ENCODE assay signal across 13 mouse cellular contexts in genomic region chr7:73185591-73185990, GRCm38 (mm10).
DNase-seq lines count a peak whose midpoint lies in the region; ATAC-seq and TF ChIP-seq lines count a peak whose summit lies in the region.
"Had no signal": no experiment of that assay in that cellular context is flagged by ENCODE, and none has a peak within 500 bp of the region (broad histone marks: within the 10 kb centered on the region; RNA-seq: fewer than 3 reads in every experiment).

No protein-coding gene starts in this region.

- no peak for DNase-seq in embryonic facial prominence, embryonic 10.5 days (ENCODE audit: low spot score)
- DNase-seq in midbrain, postnatal 0 days (ENCODE audit: low spot score) = no peak
- no peak for DNase-seq in liver
- no peak for DNase-seq in kidney, adult 11 months
- DNase-seq in spleen, adult 12 weeks (ENCODE audit: low spot score) = no peak
- DNase-seq: kidney, postnatal 14 days; liver, postnatal 0 days; lung, postnatal 36 days had no signal

- H3K4me1 ChIP-seq in embryonic facial prominence, embryonic 10.5 days = peaks cover 3% of the 10 kb centered on the region; the same call in 1 of the 2 replicates
- H3K4me1 ChIP-seq in forebrain, embryonic 13.5 days = peaks cover 31% of the 10 kb centered on the region
- H3K4me1 ChIP-seq in hindbrain, embryonic 15.5 days (replicated peaks) = peaks cover 18% of the 10 kb centered on the region
- H3K4me1 ChIP-seq in midbrain, postnatal 0 days (ENCODE audit: insufficient read depth, low read length) = 0 out of 2 replicates have a peak, but pooled peaks cover 2% of the 10 kb centered on the region
- H3K4me1 ChIP-seq: limb, embryonic 12.5 days had no signal

- WGBS in embryonic facial prominence, embryonic 10.5 days = 89% methylated on average over 5 of the region's 5 CpGs
- 73% methylated on average over 5 of the region's 5 CpGs for WGBS in forebrain, embryonic 13.5 days
- WGBS in hindbrain, embryonic 15.5 days = 67% methylated on average over 5 of the region's 5 CpGs
- 46% methylated on average over 5 of the region's 5 CpGs for WGBS in midbrain, postnatal 0 days

- H3K4me3 ChIP-seq in embryonic facial prominence, embryonic 10.5 days = no peak overlapping the region
- H3K4me3 ChIP-seq in forebrain, embryonic 13.5 days = no peak overlapping the region
- H3K4me3 ChIP-seq in hindbrain, embryonic 15.5 days = no peak overlapping the region
- H3K4me3 ChIP-seq in midbrain, postnatal 0 days (ENCODE audit: low read depth, low read length) = no peak overlapping the region
- H3K4me3 ChIP-seq: limb, embryonic 12.5 days had no signal

- no peaks in the 10 kb centered on the region for H3K27me3 ChIP-seq in embryonic facial prominence, embryonic 10.5 days (replicated peaks; ENCODE audit: low read depth, poor library complexity, severe bottlenecking)
- H3K27me3 ChIP-seq in forebrain, embryonic 13.5 days = no peaks in the 10 kb centered on the region
- no peaks in the 10 kb centered on the region for H3K27me3 ChIP-seq in hindbrain, embryonic 15.5 days
- no peaks in the 10 kb centered on the region for H3K27me3 ChIP-seq in midbrain, postnatal 0 days (ENCODE audit: insufficient read depth, low read length)
- H3K27me3 ChIP-seq: limb, embryonic 12.5 days had no signal

- 0 out of 2 replicates have a peak, but pooled peaks have one; percentile 11 for ATAC-seq in forebrain, embryonic 13.5 days
- no peak; the same call in 1 of the 2 replicates for ATAC-seq in hindbrain, embryonic 15.5 days (ENCODE audit: low FRiP score, low read depth)
- peak; percentile 34; the same call in 1 of the 2 replicates for ATAC-seq in midbrain, postnatal 0 days (ENCODE audit: low FRiP score)
- ATAC-seq: CD4-positive, CD25-positive, alpha-beta regulatory T cell, adult 4 months; intestine, embryonic 16.5 days; liver, postnatal 0 days had no signal

- TF ChIP-seq CTCF in midbrain, postnatal 0 days (IDR thresholded peaks at IDR 0.05) = no peak

- H3K27ac ChIP-seq in embryonic facial prominence, embryonic 10.5 days (replicated peaks) = peak overlapping the region; percentile 16
- H3K27ac ChIP-seq in forebrain, embryonic 13.5 days = peak overlapping the region; percentile 73
- H3K27ac ChIP-seq in hindbrain, embryonic 15.5 days (replicated peaks) = peak overlapping the region; percentile 72
- H3K27ac ChIP-seq in midbrain, postnatal 0 days (ENCODE audit: low read depth, low read length) = peak overlapping the region; percentile 75
- H3K27ac ChIP-seq: limb, embryonic 12.5 days had no signal

- H3K9ac ChIP-seq in forebrain, embryonic 13.5 days = no peak overlapping the region
- no peak overlapping the region for H3K9ac ChIP-seq in hindbrain, embryonic 15.5 days
- H3K9ac ChIP-seq in midbrain, postnatal 0 days (replicated peaks; ENCODE audit: low read length, poor library complexity, severe bottlenecking) = no peak overlapping the region
- H3K9ac ChIP-seq: limb, embryonic 12.5 days; liver, postnatal 0 days had no signal

- H3K4me2 ChIP-seq in forebrain, embryonic 13.5 days = no peak overlapping the region
- H3K4me2 ChIP-seq in hindbrain, embryonic 15.5 days = no peak overlapping the region
- H3K4me2 ChIP-seq in midbrain, postnatal 0 days (ENCODE audit: low read depth, low read length, poor library complexity, severe bottlenecking) = no peak overlapping the region
- H3K4me2 ChIP-seq: limb, embryonic 12.5 days had no signal

- H3K9me3 ChIP-seq in embryonic facial prominence, embryonic 10.5 days = peaks cover 6% of the 10 kb centered on the region; the same call in 1 of the 2 replicates
- peaks cover 10% of the 10 kb centered on the region; the same call in 1 of the 2 replicates for H3K9me3 ChIP-seq in forebrain, embryonic 13.5 days (replicated peaks)
- H3K9me3 ChIP-seq in hindbrain, embryonic 15.5 days = no peaks in the 10 kb centered on the region
- H3K9me3 ChIP-seq in midbrain, postnatal 0 days (ENCODE audit: low read length) = no peaks in the 10 kb centered on the region

- H3K36me3 ChIP-seq in embryonic facial prominence, embryonic 10.5 days (replicated peaks) = no peaks in the 10 kb centered on the region
- H3K36me3 ChIP-seq in forebrain, embryonic 13.5 days (ENCODE audit: poor library complexity, severe bottlenecking) = no peaks in the 10 kb centered on the region
- H3K36me3 ChIP-seq in hindbrain, embryonic 15.5 days = no peaks in the 10 kb centered on the region
- H3K36me3 ChIP-seq in midbrain, postnatal 0 days (ENCODE audit: insufficient read depth, low read length) = no peaks in the 10 kb centered on the region
- H3K36me3 ChIP-seq: limb, embryonic 12.5 days had no signal

Comparison
In these comparisons a context has a peak if more than half of its experiments do, and no peak if none do; other contexts are left out.
1. H3K27ac ChIP-seq: peak in every context shown above with its lines; median percentile 75 in midbrain, postnatal 0 days; 73 in forebrain, embryonic 13.5 days; 72 in hindbrain, embryonic 15.5 days; 16 in embryonic facial prominence, embryonic 10.5 days.